Mouse (Mus musculus) T-helper 1 cell (primary cell): ENCODE data around the gene Ddx1.

ENCODE experiments used
- in situ Hi-C: fragments of 300-600 bp; cut with MboI, MseI; formaldehyde crosslinking; loops from one replicate; pipeline ENCODE4 v1.15.1; 2025; ENCODE audit warnings: high pct_unique_total_duplicates

Ddx1 gene

GRCm38 (mm10) chr12:13248691-13249572 is at the start of gene Ddx1:
Ddx1 (minus strand) TSS chr12:13249213.
- in situ Hi-C loops, result no loop called here

GRCm38 (mm10) chr12:13293421-13293881 is 44.4 kb upstream of the Ddx1 start:
- in situ Hi-C loops, result no loop called here

- in situ Hi-C loops, result no loop called here
Observed at GRCm38 (mm10) chr12:13291453-13291852, 42.4 kb upstream of the Ddx1 start.

GRCm38 (mm10) chr12:13269570-13270390 is 20.8 kb upstream of the Ddx1 start:
- in situ Hi-C loops, result no loop called here

GRCm38 (mm10) chr12:13268826-13269449 is 19.9 kb upstream of the Ddx1 start, which contains the start of gene Nbas:
Nbas (plus strand) TSS chr12:13269133.
- in situ Hi-C loops, result no loop called here

GRCm38 (mm10) chr12:13268412-13268811 is 19.4 kb upstream of the Ddx1 start:
- in situ Hi-C loops, result no loop called here

- in situ Hi-C loops, result no loop called here
Observed at GRCm38 (mm10) chr12:13255701-13256100, 6.7 kb upstream of the Ddx1 start.

- in situ Hi-C loops, result no loop called here
Observed at GRCm38 (mm10) chr12:13255068-13255467, 6.1 kb upstream of the Ddx1 start.

GRCm38 (mm10) chr12:13249573-13249919 is 533 bp upstream of the Ddx1 start:
- in situ Hi-C loops, result no loop called here

- in situ Hi-C loops, result no loop called here
Observed at GRCm38 (mm10) chr12:13242453-13242852, 6.6 kb downstream of the Ddx1 start.

GRCm38 (mm10) chr12:13218101-13218514 is 30.9 kb downstream of the Ddx1 start:
- in situ Hi-C loops, result loop anchor here (10.0 kb wide), 1 partner anchor 1053 kb away; no protein-coding TSS in a partner anchor

GRCm38 (mm10) chr12:13217568-13217967 is 31.4 kb downstream of the Ddx1 start:
- in situ Hi-C loops, result loop anchor here (10.0 kb wide), 1 partner anchor 1053 kb away; no protein-coding TSS in a partner anchor

GRCm38 (mm10) chr12:13216501-13217103 is 32.4 kb downstream of the Ddx1 start:
- in situ Hi-C loops, result loop anchor here (10.0 kb wide), 1 partner anchor 1052 kb away; no protein-coding TSS in a partner anchor

GRCm38 (mm10) chr12:13214345-13215278 is 34.4 kb downstream of the Ddx1 start:
- in situ Hi-C loops, result loop anchor here (10.0 kb wide), 1 partner anchor 1050 kb away; no protein-coding TSS in a partner anchor

- in situ Hi-C loops, result loop anchor here (10.0 kb wide), 1 partner anchor 1047 kb away; no protein-coding TSS in a partner anchor
Observed at GRCm38 (mm10) chr12:13211746-13212482, 37.1 kb downstream of the Ddx1 start.

GRCm38 (mm10) chr12:13209692-13210377 is 39.2 kb downstream of the Ddx1 start:
- in situ Hi-C loops, result loop anchor here (5.0 to 10.0 kb wide), 2 partner anchors 788 to 1045 kb away; no protein-coding TSS in a partner anchor

- in situ Hi-C loops, result loop anchor here (5.0 kb wide), 1 partner anchor 787 kb away; no protein-coding TSS in a partner anchor
Observed at GRCm38 (mm10) chr12:13208983-13209451, 40.0 kb downstream of the Ddx1 start.

GRCm38 (mm10) chr12:13208517-13208916 is 40.5 kb downstream of the Ddx1 start:
- in situ Hi-C loops, result loop anchor here (5.0 kb wide), 1 partner anchor 786 kb away; no protein-coding TSS in a partner anchor
